Mouse (Mus musculus) hematopoietic stem cell, adult 5-6 weeks (primary cell): ENCODE results near the gene Spcs1. TPM values are rescaled to one million over a fixed set of nuclear protein-coding genes. Genes with fewer than 3 reads are reported as not detected.
A peak's percentile ranks its signal among the peaks of the same experiment; 100 is the strongest.

Experiments
- ATAC-seq, 2 experiments: fragments of 125-278 bp in 1 of 2; replicated peaks in 1 of 2; 2 replicates each; pipeline ENCODE4 v1.8.0; 2016 to 2017; ENCODE audit warnings: inconsistent platforms in 2 of 2, mild to moderate bottlenecking in 2 of 2, moderate number of reproducible peaks in 2 of 2, low read depth in 1 of 2, moderate TSS enrichment in 1 of 2; ENCODE audit not compliant: low FRiP score in 2 of 2, poor library complexity in 2 of 2, severe bottlenecking in 2 of 2, insufficient read depth in 1 of 2, low TSS enrichment in 1 of 2
- total RNA-seq: library from RNA; stranded (forward); fragments of 172-1452, 232-1000 nt; gene quantifications from 2 replicates; pipeline ENCODE4 v1.2.3, GENCODE M21; 2017

The Spcs1 gene
- total RNA-seq, 1 experiment from 2014 or later: 68.9 TPM

- no peak for ATAC-seq
These were observed 27.3 kb downstream of the Spcs1 start for GRCm38 (mm10) chr14:30974204-30974603.

- ATAC-seq: no peak
These were observed 41.1 kb downstream of the Spcs1 start for GRCm38 (mm10) chr14:30960366-30960765.

- no peak for ATAC-seq
These were observed 42.4 kb downstream of the Spcs1 start for GRCm38 (mm10) chr14:30959031-30959430.

- no peak for ATAC-seq
These were observed 43.0 kb downstream of the Spcs1 start for GRCm38 (mm10) chr14:30958517-30958916.

GRCm38 (mm10) chr14:30951154-30951825 lies 50.2 kb downstream of the Spcs1 start, which contains the start of gene Nek4:
Gene Nek4, plus strand, starts transcription at chr14:30951377.
- ATAC-seq: peak; percentile 99

- ATAC-seq: no peak
These were observed 51.5 kb downstream of the Spcs1 start for GRCm38 (mm10) chr14:30949986-30950385.

Other genes with a start within 250 kb of the Spcs1 start
- gene Tmem110, start 176.1 kb downstream of the Spcs1 start, total RNA-seq: 7.1 and 8.6 TPM in 2 replicates
- gene Mustn1, start 122.5 kb downstream of the Spcs1 start, total RNA-seq: not detected in 2 replicates
- 0.06 TPM in 1 of 2 replicates, not detected in the other for gene Itih4, start 115.2 kb downstream of the Spcs1 start, total RNA-seq
- not detected in 2 replicates for gene Itih3, start 77.9 kb downstream of the Spcs1 start, total RNA-seq
- not detected in 2 replicates for gene Itih1, start 58.4 kb downstream of the Spcs1 start, total RNA-seq
- 11.2 and 20.8 TPM in 2 replicates for gene Nek4, start 50.3 kb downstream of the Spcs1 start, total RNA-seq
- gene Glt8d1, start 272 bp downstream of the Spcs1 start, total RNA-seq: 30.1 and 44.4 TPM in 2 replicates
- gene Pbrm1, start 17.5 kb upstream of the Spcs1 start, total RNA-seq: 80.7 and 82.2 TPM in 2 replicates
- gene Gnl3, start 17.5 kb upstream of the Spcs1 start, total RNA-seq: 347 and 449 TPM in 2 replicates
- gene Smim4, start 127.3 kb upstream of the Spcs1 start, total RNA-seq: 52.8 and 60.0 TPM in 2 replicates
- 54.5 and 57.9 TPM in 2 replicates for gene Nt5dc2, start 129.4 kb upstream of the Spcs1 start, total RNA-seq
- 0.25 TPM in 1 of 2 replicates, not detected in the other for gene Stab1, start 167.0 kb upstream of the Spcs1 start, total RNA-seq
- gene Tnnc1, start 206.6 kb upstream of the Spcs1 start, total RNA-seq: not detected in 2 replicates
- 101 and 126 TPM in 2 replicates for gene Nisch, start 215.3 kb upstream of the Spcs1 start, total RNA-seq
- 0.06 and 0.20 TPM in 2 replicates for gene Sema3g, start 216.2 kb upstream of the Spcs1 start, total RNA-seq
- 14.6 and 21.7 TPM in 2 replicates for gene Phf7, start 249.6 kb upstream of the Spcs1 start, total RNA-seq
- gene Bap1, start 249.8 kb upstream of the Spcs1 start, total RNA-seq: 58.2 and 72.6 TPM in 2 replicates